Mouse (Mus musculus): ENCODE results near the gene Asic2.

Gene Asic2

DNA sequence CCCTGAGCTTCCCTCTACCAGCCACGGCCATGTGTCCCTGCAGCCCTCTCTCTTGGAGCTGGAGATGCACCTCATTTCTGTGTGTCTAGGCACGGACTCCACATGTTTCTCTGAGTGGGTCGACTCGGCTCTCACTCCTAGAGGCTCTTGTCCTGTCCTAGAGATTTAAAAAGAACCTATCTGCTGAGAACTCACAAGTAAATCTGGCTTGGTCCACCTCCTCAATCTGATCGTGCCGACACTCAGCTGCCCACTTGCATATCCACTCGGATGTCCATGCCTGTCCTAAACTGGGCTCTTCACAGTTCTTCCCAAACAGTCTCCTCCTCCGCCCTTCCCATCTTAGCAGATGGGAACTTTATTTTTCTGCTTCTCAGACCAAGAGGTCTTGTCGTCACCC is 908.7 kb downstream of the Asic2 start:
- Histone ChIP-seq H3K27me3 (ENCODE audit: insufficient read depth, low read length) (no peaks in the 10 kb centered on the region), H3K36me3 (ENCODE audit: insufficient read depth, low read length) (no peaks in the 10 kb centered on the region), H3K4me1 (replicated peaks; ENCODE audit: low read depth, low read length) (no peaks in the 10 kb centered on the region), H3K9me3 (ENCODE audit: low read length) (no peaks in the 10 kb centered on the region), H3K4me3 (replicated peaks; ENCODE audit: low read length) (no peak overlapping the region)
- TF ChIP-seq CTCF (conservative IDR thresholded peaks at IDR 0.05; ENCODE audit: low read length): no peak
- no peak for TF ChIP-seq NANOG (IDR thresholded peaks at IDR 0.05; ENCODE audit: borderline replicate concordance, low read length)
- TF ChIP-seq POU5F1 (IDR thresholded peaks at IDR 0.05; ENCODE audit: borderline replicate concordance, low read length): no peak

DNA sequence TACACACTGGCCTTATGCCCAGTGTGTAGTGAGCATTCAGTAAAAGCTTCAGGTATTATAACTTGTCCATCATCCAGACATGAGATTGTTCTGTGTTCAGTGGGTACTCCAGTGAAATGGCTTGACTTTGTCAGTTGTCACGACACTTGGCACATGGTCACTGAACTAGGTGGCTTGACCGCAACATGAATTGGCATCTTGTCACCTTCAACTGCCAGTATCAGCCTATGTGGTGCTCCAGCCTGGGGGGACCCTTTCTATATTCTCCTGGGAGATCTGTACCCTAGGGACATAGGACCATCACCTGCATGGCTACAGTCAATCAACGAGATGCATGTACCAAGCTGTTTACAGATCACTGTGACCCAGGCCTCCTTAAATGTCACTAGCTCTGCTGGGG is 910.8 kb downstream of the Asic2 start:
- Histone ChIP-seq H3K4me1 (replicated peaks; ENCODE audit: low read depth, low read length) (no peaks in the 10 kb centered on the region), H3K36me3 (ENCODE audit: insufficient read depth, low read length) (no peaks in the 10 kb centered on the region), H3K9me3 (ENCODE audit: low read length) (no peaks in the 10 kb centered on the region), H3K4me3 (replicated peaks; ENCODE audit: low read length) (no peak overlapping the region), H3K27me3 (ENCODE audit: insufficient read depth, low read length) (no peaks in the 10 kb centered on the region)
- TF ChIP-seq CTCF (conservative IDR thresholded peaks at IDR 0.05; ENCODE audit: low read length): no peak
- TF ChIP-seq POU5F1 (IDR thresholded peaks at IDR 0.05; ENCODE audit: borderline replicate concordance, low read length): no peak
- TF ChIP-seq NANOG (IDR thresholded peaks at IDR 0.05; ENCODE audit: borderline replicate concordance, low read length): no peak

DNA sequence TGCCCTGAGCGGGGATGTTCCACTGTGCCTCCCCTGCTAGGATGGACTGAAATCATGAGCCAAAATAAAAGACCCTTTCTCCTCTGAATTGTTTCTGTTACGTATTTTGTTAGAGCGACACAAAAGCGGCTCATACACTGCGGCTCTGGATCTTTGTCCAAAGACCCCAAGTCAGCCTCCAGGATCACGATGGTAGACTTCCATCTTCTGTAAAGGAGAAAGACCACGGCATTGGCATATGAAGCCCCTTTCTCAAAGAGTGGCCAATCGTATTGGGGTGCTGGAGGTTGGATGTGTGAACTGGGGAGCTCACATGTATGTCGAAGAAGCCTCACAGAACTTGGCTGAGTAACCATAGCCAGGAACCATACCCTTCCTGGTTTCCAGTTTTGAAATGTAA is 911.5 kb downstream of the Asic2 start:
- Histone ChIP-seq H3K36me3 (ENCODE audit: insufficient read depth, low read length) (no peaks in the 10 kb centered on the region), H3K27me3 (ENCODE audit: insufficient read depth, low read length) (no peaks in the 10 kb centered on the region), H3K9me3 (ENCODE audit: low read length) (no peaks in the 10 kb centered on the region), H3K4me3 (replicated peaks; ENCODE audit: low read length) (no peak overlapping the region), H3K4me1 (replicated peaks; ENCODE audit: low read depth, low read length) (no peaks in the 10 kb centered on the region)
- TF ChIP-seq CTCF (conservative IDR thresholded peaks at IDR 0.05; ENCODE audit: low read length) (no peak), POU5F1 (IDR thresholded peaks at IDR 0.05; ENCODE audit: borderline replicate concordance, low read length) (no peak), NANOG (IDR thresholded peaks at IDR 0.05; ENCODE audit: borderline replicate concordance, low read length) (no peak)

DNA sequence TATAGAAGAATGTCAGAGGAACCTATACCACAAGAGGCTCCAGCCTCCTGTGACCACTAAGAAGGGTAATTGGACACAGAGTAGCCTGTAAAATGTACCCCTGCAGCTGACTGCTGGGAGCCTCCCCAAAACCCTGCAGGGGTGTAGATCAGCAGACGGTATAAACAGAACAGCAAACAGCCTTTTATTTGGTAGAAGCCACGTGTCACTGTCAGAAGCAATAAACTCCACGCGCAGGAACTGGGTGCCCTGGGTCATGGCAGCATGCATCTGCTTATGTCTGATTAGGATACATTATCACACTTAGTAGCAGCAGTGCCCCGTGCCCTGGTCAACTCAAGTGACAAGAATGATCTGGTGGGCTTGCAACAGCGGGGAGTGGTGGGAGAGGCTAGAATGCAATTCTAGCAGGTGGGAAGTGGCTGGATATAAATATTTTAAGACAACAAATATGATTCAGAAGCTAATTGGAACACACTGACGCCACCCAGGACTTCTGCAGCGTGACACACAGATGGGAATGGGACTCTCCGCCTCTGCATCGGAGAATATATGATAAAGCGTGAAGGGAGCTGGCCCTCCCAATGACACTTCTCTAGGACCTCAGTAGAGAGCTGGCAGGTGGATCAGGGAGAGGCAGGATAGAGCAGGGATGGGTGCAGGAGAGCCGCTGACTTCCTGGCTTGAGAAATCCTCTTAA is 912.7 kb downstream of the Asic2 start:
- Histone ChIP-seq H3K27me3 (ENCODE audit: insufficient read depth, low read length) (no peaks in the 10 kb centered on the region), H3K9me3 (ENCODE audit: low read length) (no peaks in the 10 kb centered on the region), H3K4me3 (replicated peaks; ENCODE audit: low read length) (no peak overlapping the region), H3K4me1 (replicated peaks; ENCODE audit: low read depth, low read length) (no peaks in the 10 kb centered on the region), H3K36me3 (ENCODE audit: insufficient read depth, low read length) (no peaks in the 10 kb centered on the region)
- no peak for TF ChIP-seq POU5F1 (IDR thresholded peaks at IDR 0.05; ENCODE audit: borderline replicate concordance, low read length)
- no peak for TF ChIP-seq NANOG (IDR thresholded peaks at IDR 0.05; ENCODE audit: borderline replicate concordance, low read length)
- TF ChIP-seq CTCF (conservative IDR thresholded peaks at IDR 0.05; ENCODE audit: low read length): no peak

DNA sequence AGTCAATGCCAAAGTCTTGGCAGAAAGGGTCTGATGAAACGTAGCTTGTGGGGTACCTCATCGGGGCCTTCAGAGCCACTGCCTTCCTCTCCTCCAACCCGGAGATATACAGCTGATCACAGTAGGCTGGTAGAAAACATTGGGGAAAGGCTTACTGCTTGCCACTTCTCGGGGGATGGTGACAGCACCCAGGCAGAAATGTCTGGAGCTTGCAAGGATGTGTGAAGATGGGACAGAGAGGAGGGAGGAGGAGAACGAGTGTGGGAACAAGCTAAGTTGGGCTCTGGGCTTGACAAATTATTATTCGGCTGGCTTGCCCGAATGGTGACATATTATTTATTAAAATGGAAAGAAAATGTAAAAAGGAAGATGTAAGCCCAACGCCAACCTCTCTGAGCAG is 914.4 kb downstream of the Asic2 start:
- Histone ChIP-seq H3K4me3 (replicated peaks; ENCODE audit: low read length) (no peak overlapping the region), H3K27me3 (ENCODE audit: insufficient read depth, low read length) (no peaks in the 10 kb centered on the region), H3K9me3 (ENCODE audit: low read length) (no peaks in the 10 kb centered on the region), H3K4me1 (replicated peaks; ENCODE audit: low read depth, low read length) (no peaks in the 10 kb centered on the region), H3K36me3 (ENCODE audit: insufficient read depth, low read length) (no peaks in the 10 kb centered on the region)
- TF ChIP-seq CTCF (conservative IDR thresholded peaks at IDR 0.05; ENCODE audit: low read length): no peak

DNA sequence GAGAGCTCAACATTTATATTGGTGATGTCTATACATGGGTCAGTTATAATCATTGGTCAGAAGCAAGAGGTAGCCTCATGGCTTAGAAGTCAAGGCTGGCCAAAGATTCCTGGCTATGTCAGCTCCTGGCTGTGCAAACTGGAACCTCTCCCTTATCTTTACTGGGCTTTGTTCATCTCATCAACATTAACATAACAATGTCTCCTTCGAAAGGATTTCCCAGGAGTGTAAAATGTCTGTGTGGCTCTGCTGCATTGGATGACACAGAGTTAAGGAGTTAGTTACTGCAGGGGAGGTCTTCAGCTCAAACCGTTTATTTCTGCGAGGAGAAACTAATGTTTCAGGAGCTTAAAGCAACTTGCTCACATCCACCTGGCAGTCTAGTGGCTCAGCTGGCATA is 926.6 kb downstream of the Asic2 start:
- Histone ChIP-seq H3K4me3 (replicated peaks; ENCODE audit: low read length) (no peak overlapping the region), H3K36me3 (ENCODE audit: insufficient read depth, low read length) (no peaks in the 10 kb centered on the region), H3K4me1 (replicated peaks; ENCODE audit: low read depth, low read length) (peaks cover 22% of the 10 kb centered on the region), H3K27me3 (ENCODE audit: insufficient read depth, low read length) (peaks cover 28% of the 10 kb centered on the region), H3K9me3 (ENCODE audit: low read length) (no peaks in the 10 kb centered on the region)
- no peak for TF ChIP-seq CTCF (conservative IDR thresholded peaks at IDR 0.05; ENCODE audit: low read length)
- peak; percentile 4; the same call in 1 of the 2 replicates for TF ChIP-seq POU5F1 (IDR thresholded peaks at IDR 0.05; ENCODE audit: borderline replicate concordance, low read length)
- TF ChIP-seq NANOG (IDR thresholded peaks at IDR 0.05; ENCODE audit: borderline replicate concordance, low read length): no peak

DNA sequence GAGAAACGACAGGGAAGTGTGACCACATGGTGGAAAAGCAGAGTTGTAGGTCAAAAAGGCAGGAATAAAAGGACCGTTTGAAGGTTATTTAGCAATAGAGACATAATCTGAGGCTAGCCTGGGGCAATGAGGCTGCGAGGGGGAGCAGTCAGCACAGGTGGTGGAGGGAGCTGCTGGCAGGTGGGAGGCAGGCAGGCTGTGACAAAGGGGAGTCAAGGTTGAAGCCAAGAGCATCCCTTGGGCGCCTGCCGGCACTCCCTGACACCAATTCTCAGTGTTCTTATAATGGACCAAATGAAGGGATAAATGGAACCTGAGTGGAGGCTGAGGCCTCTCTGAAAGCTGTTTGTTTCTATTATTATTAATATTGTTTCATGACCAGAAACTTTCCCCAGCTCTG is 928.3 kb downstream of the Asic2 start:
- H3K27me3 ChIP-seq (ENCODE audit: insufficient read depth, low read length): peaks cover 28% of the 10 kb centered on the region
- no peak for TF ChIP-seq NANOG (IDR thresholded peaks at IDR 0.05; ENCODE audit: borderline replicate concordance, low read length)
- TF ChIP-seq CTCF (conservative IDR thresholded peaks at IDR 0.05; ENCODE audit: low read length): no peak
- TF ChIP-seq POU5F1 (IDR thresholded peaks at IDR 0.05; ENCODE audit: borderline replicate concordance, low read length): no peak
- H3K4me1 ChIP-seq (replicated peaks; ENCODE audit: low read depth, low read length): peaks cover 22% of the 10 kb centered on the region
- no peaks in the 10 kb centered on the region for H3K36me3 ChIP-seq (ENCODE audit: insufficient read depth, low read length)
- H3K4me3 ChIP-seq (replicated peaks; ENCODE audit: low read length): no peak overlapping the region
- no peaks in the 10 kb centered on the region for H3K9me3 ChIP-seq (ENCODE audit: low read length)

DNA sequence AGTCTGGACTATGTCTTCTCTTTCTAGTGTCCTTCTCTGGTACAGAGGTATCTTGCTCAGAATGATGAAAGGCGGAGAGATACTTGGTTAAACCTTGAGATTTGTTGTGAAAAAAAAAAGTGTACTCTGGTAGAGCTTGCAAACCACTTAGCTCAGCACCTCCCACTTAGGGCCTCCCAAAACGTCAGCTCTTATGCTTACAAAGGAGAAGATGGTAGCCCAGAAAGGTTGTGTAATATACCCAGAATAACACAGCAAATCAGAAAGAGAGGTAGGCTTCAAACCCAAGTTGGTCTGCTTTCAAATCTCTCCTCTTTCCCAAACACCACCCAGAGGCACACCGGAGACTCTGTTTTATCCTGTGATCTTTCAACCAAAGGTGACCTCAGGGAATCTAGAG is 936.1 kb downstream of the Asic2 start:
- Histone ChIP-seq H3K9me3 (ENCODE audit: low read length) (peaks cover 39% of the 10 kb centered on the region), H3K4me1 (replicated peaks; ENCODE audit: low read depth, low read length) (no peaks in the 10 kb centered on the region), H3K36me3 (ENCODE audit: insufficient read depth, low read length) (no peaks in the 10 kb centered on the region), H3K27me3 (ENCODE audit: insufficient read depth, low read length) (0 out of 2 replicates have a peak, but pooled peaks cover 2% of the 10 kb centered on the region), H3K4me3 (replicated peaks; ENCODE audit: low read length) (no peak overlapping the region)
- TF ChIP-seq NANOG (IDR thresholded peaks at IDR 0.05; ENCODE audit: borderline replicate concordance, low read length) (no peak), POU5F1 (IDR thresholded peaks at IDR 0.05; ENCODE audit: borderline replicate concordance, low read length) (no peak), CTCF (conservative IDR thresholded peaks at IDR 0.05; ENCODE audit: low read length) (no peak)

DNA sequence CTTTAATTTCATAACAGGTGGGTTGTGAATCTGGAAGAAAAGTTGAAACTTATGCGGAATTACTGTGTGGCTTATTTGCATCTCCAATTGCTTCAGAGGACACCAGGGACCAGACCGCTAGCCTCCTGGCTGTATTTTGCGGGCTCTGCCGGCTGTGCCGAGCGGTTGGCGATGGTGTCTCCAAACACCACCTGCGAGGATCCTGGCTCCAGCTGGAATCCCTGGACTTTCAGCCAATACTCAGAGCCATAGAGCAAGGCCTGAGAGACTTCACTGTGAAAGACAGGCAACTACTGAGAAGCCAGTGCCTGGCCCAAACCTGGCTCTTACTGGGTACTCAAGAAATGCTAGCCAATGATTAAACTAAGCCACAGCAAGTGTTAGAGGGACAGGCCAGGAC is 953.5 kb downstream of the Asic2 start:
- Histone ChIP-seq H3K4me3 (replicated peaks; ENCODE audit: low read length) (no peak overlapping the region), H3K4me1 (replicated peaks; ENCODE audit: low read depth, low read length) (peaks cover 3% of the 10 kb centered on the region; the same call in 1 of the 2 replicates), H3K36me3 (ENCODE audit: insufficient read depth, low read length) (no peaks in the 10 kb centered on the region), H3K27me3 (ENCODE audit: insufficient read depth, low read length) (no peaks in the 10 kb centered on the region), H3K9me3 (ENCODE audit: low read length) (peaks cover 23% of the 10 kb centered on the region)
- TF ChIP-seq CTCF (conservative IDR thresholded peaks at IDR 0.05; ENCODE audit: low read length) (no peak), POU5F1 (IDR thresholded peaks at IDR 0.05; ENCODE audit: borderline replicate concordance, low read length) (no peak), NANOG (IDR thresholded peaks at IDR 0.05; ENCODE audit: borderline replicate concordance, low read length) (no peak)

Data from E14TG2a.4 (cell line).